Mouse (Mus musculus): Measurements from ENCODE around the gene Hoxa9. TPM values are rescaled to one million over a fixed set of nuclear protein-coding genes. Genes with fewer than 3 reads are reported as not detected.
A peak's percentile ranks its signal among the peaks of the same experiment; 100 is the strongest.

Gene Hoxa9
- total and polyA plus RNA-seq, 2 experiments from 2014 or later, result 0.19 TPM; not detected in 1

DNA sequence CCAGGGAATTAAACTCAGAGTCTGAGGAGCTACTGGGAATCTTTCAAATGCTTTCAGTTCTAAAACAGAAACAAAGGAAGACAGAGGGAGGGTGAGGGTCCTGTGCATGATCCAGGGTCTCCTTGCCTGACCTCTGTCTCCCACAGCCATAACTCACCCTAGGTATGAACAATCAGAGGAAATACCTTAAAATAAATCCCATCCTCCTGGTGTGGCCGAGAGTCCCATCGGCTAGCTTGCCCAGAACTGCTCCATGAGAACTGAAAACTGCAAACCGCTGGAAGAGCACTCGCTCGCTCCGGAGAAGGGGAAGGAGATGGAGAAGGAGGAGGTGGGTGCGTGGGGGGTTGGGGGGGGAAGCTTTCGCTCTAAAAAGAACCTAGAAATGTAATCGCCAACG lies 51.2 kb downstream of the Hoxa9 start:
- peak overlapping the region; percentile 4 for H3K4me3 ChIP-seq (ENCODE audit: low read depth, low read length)
- no peak overlapping the region for H3K27ac ChIP-seq (ENCODE audit: low read depth)
- H3K4me1 ChIP-seq (ENCODE audit: control insufficient read depth, insufficient read depth), result no peaks in the 10 kb centered on the region
- 2% methylated on average over 10 of the region's 10 CpGs for WGBS
- DNase-seq (ENCODE audit: low spot score) (no peak), ATAC-seq (ENCODE audit: insufficient read depth, low read depth) (no peak)
- no peaks in the 10 kb centered on the region for H3K36me3 ChIP-seq (replicated peaks; ENCODE audit: control insufficient read depth, insufficient read depth, low read length)
- no peak overlapping the region for H3K9ac ChIP-seq (replicated peaks; ENCODE audit: low read depth, low read length)
- H3K27me3 ChIP-seq (ENCODE audit: control insufficient read depth, insufficient read depth, low read length), result peaks cover 99% of the 10 kb centered on the region
- no peaks in the 10 kb centered on the region for H3K9me3 ChIP-seq (replicated peaks; ENCODE audit: control insufficient read depth, low read length)
- peak overlapping the region; percentile 38 for H3K4me2 ChIP-seq (ENCODE audit: low read depth, low read length)
- TF ChIP-seq EP300 (IDR thresholded peaks at IDR 0.05; ENCODE audit: low read depth) (no peak), CTCF (IDR thresholded peaks at IDR 0.05; ENCODE audit: low read depth) (no peak)

DNA sequence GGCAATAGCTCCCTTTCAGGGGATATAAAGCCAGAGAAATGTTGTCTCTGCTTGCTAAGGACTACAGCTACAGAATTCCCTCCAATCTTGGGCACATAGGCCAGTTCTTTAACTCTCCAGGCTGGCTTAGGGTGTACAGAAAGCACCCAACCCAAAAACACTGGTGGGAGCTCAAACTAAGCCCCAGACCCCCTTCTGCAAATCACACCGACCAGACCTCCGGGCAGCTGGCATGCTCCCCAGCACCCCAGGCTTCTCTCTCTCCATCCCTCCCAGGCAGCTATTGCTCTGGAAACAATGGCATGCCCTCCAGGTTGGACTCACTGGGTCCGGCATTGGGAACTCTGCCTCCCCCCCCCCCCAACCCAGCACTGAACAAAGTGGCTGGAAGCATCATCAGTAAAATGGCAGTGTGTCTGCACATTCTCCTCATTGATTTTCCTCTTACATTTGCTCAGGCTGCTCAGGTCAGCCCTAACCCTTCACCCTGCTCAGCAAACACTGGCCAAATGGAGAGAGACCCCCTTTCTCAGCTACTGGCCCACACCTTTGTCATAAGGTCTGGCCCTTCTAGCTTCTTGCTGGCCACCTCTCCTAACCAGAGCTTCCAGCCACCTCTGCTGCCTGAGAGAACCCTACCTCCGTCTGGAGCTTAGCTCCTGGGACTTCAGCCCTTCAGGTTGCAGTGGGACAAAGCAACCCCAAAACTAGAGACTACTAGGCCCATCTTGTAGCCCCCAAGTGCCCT lies 51.8 kb downstream of the Hoxa9 start:
- 12% methylated on average over 4 of the region's 4 CpGs for WGBS
- Histone ChIP-seq H3K36me3 (replicated peaks; ENCODE audit: control insufficient read depth, insufficient read depth, low read length) (no peaks in the 10 kb centered on the region), H3K4me3 (ENCODE audit: low read depth, low read length) (peak overlapping the region; percentile 4), H3K27ac (ENCODE audit: low read depth) (no peak overlapping the region), H3K4me2 (ENCODE audit: low read depth, low read length) (peak overlapping the region; percentile 38), H3K27me3 (ENCODE audit: control insufficient read depth, insufficient read depth, low read length) (peaks cover 99% of the 10 kb centered on the region), H3K9ac (replicated peaks; ENCODE audit: low read depth, low read length) (no peak overlapping the region), H3K4me1 (ENCODE audit: control insufficient read depth, insufficient read depth) (no peaks in the 10 kb centered on the region), H3K9me3 (replicated peaks; ENCODE audit: control insufficient read depth, low read length) (no peaks in the 10 kb centered on the region)
- TF ChIP-seq EP300 (IDR thresholded peaks at IDR 0.05; ENCODE audit: low read depth) (no peak), CTCF (IDR thresholded peaks at IDR 0.05; ENCODE audit: low read depth) (no peak)
- DNase-seq (ENCODE audit: low spot score) (no peak), ATAC-seq (ENCODE audit: insufficient read depth, low read depth) (no peak)

DNA sequence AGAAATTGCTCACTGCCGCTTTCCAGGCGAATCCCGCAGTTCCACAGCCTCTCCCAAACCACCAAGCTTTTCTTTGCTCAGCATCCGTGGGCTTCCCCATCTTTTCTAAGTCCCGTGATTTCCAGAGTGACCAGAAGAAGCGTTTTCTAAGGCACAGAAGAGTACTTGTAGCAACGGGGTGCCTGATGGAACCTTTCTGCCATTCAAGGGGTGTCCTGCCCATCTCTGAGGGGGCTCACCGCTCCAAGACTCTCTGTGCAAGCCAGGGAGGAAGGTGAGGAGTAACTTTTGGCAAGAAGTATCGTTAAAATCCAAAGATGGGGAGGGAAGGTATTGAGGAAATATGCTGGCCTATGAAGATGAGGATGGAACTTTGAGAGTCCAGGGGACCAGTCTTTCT lies 53.1 kb downstream of the Hoxa9 start:
- Histone ChIP-seq H3K9me3 (replicated peaks; ENCODE audit: control insufficient read depth, low read length) (no peaks in the 10 kb centered on the region), H3K27me3 (ENCODE audit: control insufficient read depth, insufficient read depth, low read length) (peaks cover 99% of the 10 kb centered on the region), H3K27ac (ENCODE audit: low read depth) (no peak overlapping the region), H3K36me3 (replicated peaks; ENCODE audit: control insufficient read depth, insufficient read depth, low read length) (no peaks in the 10 kb centered on the region), H3K4me1 (ENCODE audit: control insufficient read depth, insufficient read depth) (no peaks in the 10 kb centered on the region), H3K9ac (replicated peaks; ENCODE audit: low read depth, low read length) (no peak overlapping the region), H3K4me2 (ENCODE audit: low read depth, low read length) (peak overlapping the region; percentile 44; the same call in 1 of the 2 replicates), H3K4me3 (ENCODE audit: low read depth, low read length) (no peak overlapping the region)
- DNase-seq (ENCODE audit: low spot score) (no peak), ATAC-seq (ENCODE audit: insufficient read depth, low read depth) (no peak)
- TF ChIP-seq EP300 (IDR thresholded peaks at IDR 0.05; ENCODE audit: low read depth) (no peak), CTCF (IDR thresholded peaks at IDR 0.05; ENCODE audit: low read depth) (no peak)
- WGBS, result 7% methylated on average over 9 of the region's 9 CpGs

DNA sequence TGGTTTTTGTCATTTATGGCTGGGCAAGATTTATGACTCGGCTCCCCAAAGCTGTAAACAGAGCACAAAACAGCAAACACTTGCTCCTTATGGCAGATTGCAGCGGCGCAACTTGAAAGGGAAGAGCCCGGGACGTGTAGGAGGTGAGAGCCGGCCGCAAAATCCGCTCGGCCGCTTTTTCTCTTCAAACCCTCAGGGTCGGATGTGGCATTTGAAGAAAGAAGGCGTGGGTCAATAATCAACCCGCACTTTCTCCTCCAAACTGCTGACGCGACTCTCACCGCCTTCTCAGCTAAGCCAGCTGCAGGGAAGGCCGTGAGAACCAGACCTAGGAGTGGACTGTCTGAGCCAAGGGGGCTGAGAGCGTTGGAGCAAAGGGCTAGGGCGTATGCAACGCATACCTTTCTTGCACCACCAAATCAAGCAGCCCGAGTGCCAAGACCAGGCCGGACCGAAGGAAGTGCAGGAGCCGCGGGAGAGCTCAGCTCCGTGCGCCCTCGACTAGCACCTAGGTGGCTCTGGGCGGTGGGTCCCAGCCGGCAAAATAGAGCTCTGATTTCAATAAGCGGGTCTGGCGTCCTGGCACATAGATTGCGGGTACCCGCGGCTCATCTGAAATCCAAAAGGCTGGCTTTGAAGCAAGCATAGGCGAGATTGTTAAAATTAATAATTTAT lies 53.7 kb downstream of the Hoxa9 start, which contains the start of gene 5730596B20Rik:
Gene 5730596B20Rik (plus strand): TSS at position 438 of the 675 bp plus-strand sequence.
- Histone ChIP-seq H3K4me3 (ENCODE audit: low read depth, low read length) (peak within 1 kb of the TSS; percentile 43), H3K4me2 (ENCODE audit: low read depth, low read length) (peak within 1 kb of the TSS; percentile 44), H3K4me1 (ENCODE audit: control insufficient read depth, insufficient read depth) (0 out of 2 replicates have a peak, but pooled peaks cover 3% of the 10 kb centered on the region), H3K9ac (replicated peaks; ENCODE audit: low read depth, low read length) (no peak within 1 kb of the TSS), H3K27ac (ENCODE audit: low read depth) (no peak within 1 kb of the TSS), H3K27me3 (ENCODE audit: control insufficient read depth, insufficient read depth, low read length) (peaks cover 99% of the 10 kb centered on the region), H3K36me3 (replicated peaks; ENCODE audit: control insufficient read depth, insufficient read depth, low read length) (no peaks in the 10 kb centered on the region), H3K9me3 (replicated peaks; ENCODE audit: control insufficient read depth, low read length) (no peaks in the 10 kb centered on the region)
- WGBS, result 3% methylated on average over 36 of the region's 36 CpGs
- ATAC-seq (ENCODE audit: insufficient read depth, low read depth), result no peak
- TF ChIP-seq EP300 (IDR thresholded peaks at IDR 0.05; ENCODE audit: low read depth) (no peak), CTCF (IDR thresholded peaks at IDR 0.05; ENCODE audit: low read depth) (no peak)
- DNase-seq (ENCODE audit: low spot score), result no peak

DNA sequence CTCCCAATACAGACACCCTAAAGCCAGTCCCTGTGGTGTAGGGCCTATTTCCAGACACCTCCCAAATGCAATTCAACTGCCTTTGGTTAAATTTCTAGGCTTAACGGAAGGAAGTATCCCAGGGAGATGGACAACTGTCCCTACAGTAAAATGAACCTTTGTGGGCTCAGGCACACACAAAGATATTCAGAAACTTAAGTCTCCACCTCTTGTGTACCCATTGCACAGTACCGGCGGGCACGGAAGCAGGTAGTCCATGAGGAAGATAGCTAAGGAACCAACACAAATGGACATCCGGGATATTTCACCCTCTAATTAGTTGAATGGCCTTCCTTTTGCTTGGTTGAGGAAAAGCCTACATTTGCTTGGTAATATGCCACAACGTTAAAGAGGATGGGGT lies 54.5 kb downstream of the Hoxa9 start:
- H3K36me3 ChIP-seq (replicated peaks; ENCODE audit: control insufficient read depth, insufficient read depth, low read length), result no peaks in the 10 kb centered on the region

More for the DNA sequence above, 54.5 kb downstream of the Hoxa9 start:
- 9% methylated on average over 6 of the region's 6 CpGs for WGBS
- H3K9ac ChIP-seq (replicated peaks; ENCODE audit: low read depth, low read length), result no peak overlapping the region
- peaks cover 99% of the 10 kb centered on the region for H3K27me3 ChIP-seq (ENCODE audit: control insufficient read depth, insufficient read depth, low read length)
- DNase-seq (ENCODE audit: low spot score) (no peak), ATAC-seq (ENCODE audit: insufficient read depth, low read depth) (no peak)
- H3K4me2 ChIP-seq (ENCODE audit: low read depth, low read length), result peak overlapping the region; percentile 44
- H3K9me3 ChIP-seq (replicated peaks; ENCODE audit: control insufficient read depth, low read length), result no peaks in the 10 kb centered on the region
- peak overlapping the region; percentile 43 for H3K4me3 ChIP-seq (ENCODE audit: low read depth, low read length)
- H3K27ac ChIP-seq (ENCODE audit: low read depth), result no peak overlapping the region
- TF ChIP-seq CTCF (IDR thresholded peaks at IDR 0.05; ENCODE audit: low read depth) (no peak), EP300 (IDR thresholded peaks at IDR 0.05; ENCODE audit: low read depth) (no peak)
- 0 out of 2 replicates have a peak, but pooled peaks cover 3% of the 10 kb centered on the region for H3K4me1 ChIP-seq (ENCODE audit: control insufficient read depth, insufficient read depth)

Data from heart, postnatal 0 days (tissue).